Mouse (Mus musculus): ENCODE measurements at regions not wholly inside any gene's neighbourhood (a gene's known extent, or its start where the extent isn't known, plus 50 kb on each side); places are given as distances from the start of the nearest gene placed in this dataset.
"Not testable (repeated sequence)": the region's sequence is repeated elsewhere in the genome, so short reads cannot be mapped to it uniquely, and the experiment has no call there.

- DNase-seq (ENCODE audit: low spot score) = no peak
Observed at GRCm38 (mm10) chr8:88903094-88903493, 140.9 kb downstream of the Sall1 start.

- DNase-seq (ENCODE audit: low spot score) = no peak
Observed at GRCm38 (mm10) chr8:88883751-88884390, 160.1 kb downstream of the Sall1 start.

- DNase-seq (ENCODE audit: low spot score) = no peak
Observed at GRCm38 (mm10) chr8:88879857-88880256, 164.1 kb downstream of the Sall1 start.

GRCm38 (mm10) chr8:88877921-88878320 lies 166.0 kb downstream of the Sall1 start:
- no peak for DNase-seq (ENCODE audit: low spot score)

GRCm38 (mm10) chr8:88862846-88863455 lies 166.1 kb downstream of the Cyld start:
- DNase-seq (ENCODE audit: low spot score) = no peak

GRCm38 (mm10) chr8:88857216-88857615 lies 160.4 kb downstream of the Cyld start:
- no peak for DNase-seq (ENCODE audit: low spot score)

- no peak for DNase-seq (ENCODE audit: low spot score)
Observed at GRCm38 (mm10) chr8:88853200-88853599, 156.4 kb downstream of the Cyld start.

- no peak for DNase-seq (ENCODE audit: low spot score)
Observed at GRCm38 (mm10) chr8:88845916-88846315, 149.1 kb downstream of the Cyld start.

- DNase-seq (ENCODE audit: low spot score) = no peak
Observed at GRCm38 (mm10) chr8:88844370-88844769, 147.5 kb downstream of the Cyld start.

GRCm38 (mm10) chr8:88842451-88842850 lies 145.6 kb downstream of the Cyld start:
- no peak for DNase-seq (ENCODE audit: low spot score)

- DNase-seq (ENCODE audit: low spot score) = no peak
Observed at GRCm38 (mm10) chr8:88840096-88840495, 143.3 kb downstream of the Cyld start.

GRCm38 (mm10) chr8:88835756-88836291 lies 139.0 kb downstream of the Cyld start:
- DNase-seq (ENCODE audit: low spot score) = no peak

GRCm38 (mm10) chr8:88825816-88826215 lies 129.0 kb downstream of the Cyld start:
- DNase-seq (ENCODE audit: low spot score) = no peak

GRCm38 (mm10) chr8:88823931-88824330 lies 127.1 kb downstream of the Cyld start:
- no peak for DNase-seq (ENCODE audit: low spot score)

GRCm38 (mm10) chr8:88820275-88820850 lies 123.5 kb downstream of the Cyld start:
- DNase-seq (ENCODE audit: low spot score) = no peak

GRCm38 (mm10) chr8:88816461-88816860 lies 119.6 kb downstream of the Cyld start:
- no peak for DNase-seq (ENCODE audit: low spot score)

GRCm38 (mm10) chr8:88814246-88814645 lies 117.4 kb downstream of the Cyld start:
- DNase-seq (ENCODE audit: low spot score) = no peak

GRCm38 (mm10) chr8:88812901-88813676 lies 116.3 kb downstream of the Cyld start:
- no peak for DNase-seq (ENCODE audit: low spot score)

- DNase-seq (ENCODE audit: low spot score) = not testable (repeated sequence)
Observed at GRCm38 (mm10) chr8:88806851-88807250, 110.0 kb downstream of the Cyld start.

All from c-Kit-positive CD71-positive TER-119-positive erythroid progenitor cells, embryonic 14.5 days (primary cell).